Mouse (Mus musculus) lung, embryonic 16.5 days (tissue): ENCODE measurements around the gene Itpr1. TPM values are rescaled to one million over a fixed set of nuclear protein-coding genes. Genes with fewer than 3 reads are reported as not detected.

Experiments used
- ATAC-seq: fragments of 200-750 bp; cut with Nextera tagmentation; 2 replicates; pipeline ENCODE4 v1.8.0; 2017; ENCODE audit warnings: low read depth, mild to moderate bottlenecking, moderate library complexity
- H3K27ac ChIP-seq: fragments of 300-500 bp; sonication (generic); 2 replicates; pipeline ENCODE4 v1.5.1; 2014; ENCODE audit warnings: mild to moderate bottlenecking, control low read depth, low read length
- H3K27me3 ChIP-seq: fragments of 300-500 bp; sonication (generic); 2 replicates; pipeline ENCODE4 v1.6.1; 2014; ENCODE audit warnings: low read depth, low read length, mixed read lengths; ENCODE audit not compliant: control insufficient read depth, insufficient read depth
- H3K36me3 ChIP-seq: fragments of 300-500 bp; sonication (generic); 2 replicates; pipeline ENCODE4 v1.6.1; 2014; ENCODE audit warnings: low read length; ENCODE audit not compliant: control insufficient read depth, insufficient read depth
- H3K4me1 ChIP-seq: fragments of 300-500 bp; sonication (generic); replicated peaks from 2 replicates; pipeline ENCODE4 v1.6.1; 2014; ENCODE audit warnings: low read length, mixed read lengths; ENCODE audit not compliant: control insufficient read depth, insufficient read depth
- H3K4me2 ChIP-seq: fragments of 300-500 bp; sonication (generic); 2 replicates; pipeline ENCODE4 v1.6.1; 2014; ENCODE audit warnings: low read depth, low read length, control low read depth
- H3K4me3 ChIP-seq: fragments of 300-500 bp; sonication (generic); 2 replicates; pipeline ENCODE4 v1.5.1; 2014; ENCODE audit warnings: mild to moderate bottlenecking, low read length, control low read depth
- H3K9ac ChIP-seq: fragments of 300-500 bp; sonication (generic); 2 replicates; pipeline ENCODE4 v1.6.1; 2014; ENCODE audit warnings: low read length, control low read depth
- H3K9me3 ChIP-seq: fragments of 300-500 bp; sonication (generic); 2 replicates; pipeline ENCODE4 v1.6.1; 2016; ENCODE audit warnings: low read length; ENCODE audit not compliant: control insufficient read depth
- WGBS: fragments of 180-500 bp; shearing (Covaris S2); extraction: QIAGEN DNeasy Blood & Tissue Kit; methylation state at CpG from one replicate; pipeline ENCODE4 v1.1.7; 2014; 5-methylcytosine and 5-hydroxymethylcytosine counted together
- polyA plus RNA-seq: library from polyadenylated mRNA; unstranded; fragments of >200 nt; fragmentation: Nextera tagmentation; extraction: Ambion mirVana; gene quantifications from 2 replicates; pipeline ENCODE4 v1.2.1, GENCODE M21; 2015

Itpr1 gene
- polyA plus RNA-seq, 1 experiment from 2014 or later: 13.0 TPM

DNA sequence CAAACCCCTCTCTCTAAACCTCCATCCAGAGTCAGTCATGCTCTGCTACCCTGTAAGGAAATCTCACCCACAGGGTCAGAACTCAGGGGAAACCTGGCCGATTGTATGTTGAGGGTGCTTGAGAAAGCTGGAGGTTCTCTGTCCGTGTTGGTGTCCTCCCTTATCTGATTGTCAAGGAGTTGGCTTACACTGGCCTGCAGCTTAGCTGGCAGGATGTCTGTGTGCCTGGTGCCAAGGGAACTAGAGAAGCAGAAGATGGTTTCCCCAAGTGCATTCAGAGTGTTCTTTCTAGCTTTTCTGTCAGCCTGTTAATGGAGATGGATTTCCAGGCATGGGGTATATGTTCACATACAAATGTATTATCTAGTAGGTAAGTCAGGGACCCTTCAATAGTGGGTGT, 296.4 kb downstream of the Itpr1 start:
- Histone ChIP-seq H3K9ac (no peak overlapping the region), H3K4me3 (no peak overlapping the region), H3K27ac (no peak overlapping the region), H3K4me2 (no peak overlapping the region), H3K27me3 (no peaks in the 10 kb centered on the region), H3K4me1 (peaks cover 24% of the 10 kb centered on the region), H3K9me3 (no peaks in the 10 kb centered on the region), H3K36me3 (no peaks in the 10 kb centered on the region)
- WGBS: 46% methylated on average over 2 of the region's 2 CpGs
- no peak for ATAC-seq

DNA sequence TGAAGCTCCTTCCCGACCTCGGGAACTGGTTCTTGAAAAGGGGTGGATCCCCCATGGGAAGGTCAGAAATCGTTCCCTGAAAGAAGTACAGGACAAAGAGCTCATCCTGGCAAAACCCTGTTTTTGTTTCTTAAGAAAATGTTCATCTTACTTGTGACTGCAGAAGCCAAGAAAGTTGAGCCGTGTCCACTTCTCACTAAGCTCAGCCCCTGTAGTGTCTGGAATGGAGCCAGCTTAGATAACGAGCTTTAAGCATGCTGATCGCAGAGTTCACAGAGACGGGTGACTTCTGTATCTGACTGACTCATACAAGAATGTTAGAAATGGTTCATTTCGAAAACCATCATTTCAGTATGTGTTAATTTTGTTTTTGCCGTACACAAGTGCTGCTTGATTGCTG, 297.2 kb downstream of the Itpr1 start:
- no peak overlapping the region for H3K4me3 ChIP-seq
- ATAC-seq: peak; percentile 70; the same call in 1 of the 2 replicates
- no peaks in the 10 kb centered on the region for H3K9me3 ChIP-seq
- H3K36me3 ChIP-seq: no peaks in the 10 kb centered on the region
- H3K27me3 ChIP-seq: no peaks in the 10 kb centered on the region
- no peak overlapping the region for H3K9ac ChIP-seq
- 29% methylated on average over 9 of the region's 9 CpGs for WGBS
- H3K4me1 ChIP-seq: peaks cover 21% of the 10 kb centered on the region
- H3K27ac ChIP-seq: no peak overlapping the region
- no peak overlapping the region for H3K4me2 ChIP-seq

DNA sequence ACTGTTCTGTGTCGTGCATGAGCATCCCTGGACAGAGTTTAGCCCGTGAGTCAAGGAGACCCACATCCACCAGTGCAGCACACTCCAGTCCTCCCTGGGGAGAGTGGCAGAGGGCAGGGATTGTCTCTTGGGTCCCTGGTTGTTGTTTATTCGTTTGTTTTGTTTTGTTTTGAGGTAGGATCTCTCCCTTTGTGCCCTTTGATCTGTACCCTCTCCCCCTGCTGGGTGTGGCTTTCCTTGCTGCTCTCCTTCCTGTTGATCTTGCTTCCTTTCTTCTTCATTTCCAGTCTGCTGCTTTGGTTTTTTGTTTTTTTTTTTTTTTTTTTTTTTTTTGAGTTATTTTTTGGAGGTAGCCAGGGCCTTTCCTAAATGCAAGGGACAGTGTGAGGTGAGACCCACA, 299.2 kb downstream of the Itpr1 start:
- peaks cover 27% of the 10 kb centered on the region for H3K4me1 ChIP-seq
- H3K27ac ChIP-seq: no peak overlapping the region
- 0 out of 2 replicates have a peak, but pooled peaks cover 2% of the 10 kb centered on the region for H3K36me3 ChIP-seq
- H3K4me3 ChIP-seq: no peak overlapping the region
- H3K9ac ChIP-seq: no peak overlapping the region
- no peaks in the 10 kb centered on the region for H3K27me3 ChIP-seq
- no peaks in the 10 kb centered on the region for H3K9me3 ChIP-seq
- 43% methylated on average over 3 of the region's 3 CpGs for WGBS
- no peak for ATAC-seq
- H3K4me2 ChIP-seq: no peak overlapping the region

DNA sequence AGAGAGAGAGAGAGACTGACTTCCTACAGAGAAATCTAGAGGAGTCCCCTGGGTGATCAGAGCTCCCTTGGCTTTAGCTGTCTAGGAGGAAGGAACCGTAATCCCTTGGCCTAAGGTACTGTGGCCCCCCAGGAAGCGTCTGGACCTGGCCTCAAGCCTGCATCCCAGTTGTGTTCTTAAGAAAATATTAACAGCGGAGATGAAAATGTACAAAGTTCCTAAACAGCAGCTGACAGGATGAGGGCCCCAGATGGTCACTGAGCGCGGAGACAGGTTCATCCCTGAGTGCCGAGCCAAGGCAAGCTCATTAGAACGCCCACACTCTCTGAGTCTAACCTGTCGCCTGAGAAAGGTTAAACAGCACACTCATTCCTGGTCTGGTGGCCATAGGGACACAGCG, 300.1 kb downstream of the Itpr1 start:
- H3K27ac ChIP-seq: no peak overlapping the region
- ATAC-seq: no peak
- H3K4me1 ChIP-seq: peaks cover 33% of the 10 kb centered on the region
- WGBS: 75% methylated on average over 9 of the region's 9 CpGs
- no peak overlapping the region for H3K9ac ChIP-seq
- H3K9me3 ChIP-seq: no peaks in the 10 kb centered on the region
- H3K36me3 ChIP-seq: 0 out of 2 replicates have a peak, but pooled peaks cover 2% of the 10 kb centered on the region
- H3K4me3 ChIP-seq: no peak overlapping the region
- no peak overlapping the region for H3K4me2 ChIP-seq
- H3K27me3 ChIP-seq: no peaks in the 10 kb centered on the region

DNA sequence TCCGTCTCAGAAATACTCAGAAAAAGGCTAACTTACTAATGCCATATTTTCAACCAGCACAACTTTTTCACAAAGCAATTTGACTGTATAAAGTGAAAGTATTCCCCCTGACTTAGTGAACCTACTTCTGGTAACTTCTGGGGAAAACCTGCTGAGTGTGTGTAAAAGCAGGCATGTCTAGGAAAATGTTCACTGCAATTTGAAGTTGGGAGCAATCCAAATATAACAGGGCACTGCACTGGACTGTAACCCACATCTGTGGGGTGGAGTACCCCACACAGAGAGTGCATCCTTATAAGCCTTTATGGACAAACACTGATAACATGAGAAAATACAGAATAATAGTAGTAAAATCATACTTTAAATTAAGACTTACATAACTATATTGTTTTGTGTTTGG, 303.4 kb downstream of the Itpr1 start:
- Histone ChIP-seq H3K27me3 (no peaks in the 10 kb centered on the region), H3K4me3 (no peak overlapping the region), H3K27ac (no peak overlapping the region), H3K4me2 (no peak overlapping the region), H3K9me3 (no peaks in the 10 kb centered on the region), H3K4me1 (peaks cover 18% of the 10 kb centered on the region), H3K36me3 (peaks cover 9% of the 10 kb centered on the region; the same call in 1 of the 2 replicates), H3K9ac (no peak overlapping the region)
- no peak for ATAC-seq
- WGBS: 90% methylated on average over 1 of the region's 1 CpGs

DNA sequence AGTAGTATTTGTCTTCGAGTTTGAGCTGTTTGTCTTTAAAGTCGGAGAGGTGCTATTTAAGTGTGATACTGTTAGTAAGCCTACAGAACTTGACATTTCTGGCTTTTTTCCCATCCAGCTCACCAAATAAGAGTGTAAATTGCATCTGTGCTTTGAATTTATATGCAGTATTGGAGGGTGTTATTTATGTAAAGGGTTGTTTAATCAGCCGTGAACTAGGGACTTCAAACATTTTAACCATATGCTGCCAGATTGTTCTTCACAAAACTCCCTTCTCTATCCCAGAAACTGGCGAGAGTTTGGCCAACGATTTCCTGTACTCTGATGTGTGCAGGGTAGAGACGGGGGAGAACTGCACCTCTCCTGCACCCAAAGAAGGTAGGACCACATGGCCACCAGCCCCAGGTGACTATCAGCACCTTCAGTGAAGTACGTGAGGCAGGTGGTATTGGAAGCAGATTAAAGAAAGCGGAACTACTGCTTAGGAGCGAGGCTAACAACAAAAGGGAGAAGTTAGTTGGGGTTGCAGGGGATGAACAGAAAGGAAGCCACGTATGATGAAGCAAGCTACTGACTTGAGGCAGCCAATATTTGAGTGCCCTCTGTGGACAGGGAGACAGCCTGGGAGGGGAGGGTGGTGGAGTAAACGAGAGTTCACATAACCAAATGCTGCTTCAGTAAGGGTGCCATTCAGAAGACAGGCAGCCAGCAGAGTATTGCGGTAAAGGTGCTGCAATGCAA, 304.5 kb downstream of the Itpr1 start:
- Histone ChIP-seq H3K27me3 (no peaks in the 10 kb centered on the region), H3K4me3 (no peak overlapping the region), H3K9ac (no peak overlapping the region), H3K4me2 (no peak overlapping the region), H3K36me3 (peaks cover 9% of the 10 kb centered on the region; the same call in 1 of the 2 replicates), H3K4me1 (peaks cover 18% of the 10 kb centered on the region), H3K9me3 (no peaks in the 10 kb centered on the region), H3K27ac (peak overlapping the region; percentile 35; the same call in 1 of the 2 replicates)
- 45% methylated on average over 12 of the region's 12 CpGs for WGBS
- ATAC-seq: peak; percentile 44; the same call in 1 of the 2 replicates

DNA sequence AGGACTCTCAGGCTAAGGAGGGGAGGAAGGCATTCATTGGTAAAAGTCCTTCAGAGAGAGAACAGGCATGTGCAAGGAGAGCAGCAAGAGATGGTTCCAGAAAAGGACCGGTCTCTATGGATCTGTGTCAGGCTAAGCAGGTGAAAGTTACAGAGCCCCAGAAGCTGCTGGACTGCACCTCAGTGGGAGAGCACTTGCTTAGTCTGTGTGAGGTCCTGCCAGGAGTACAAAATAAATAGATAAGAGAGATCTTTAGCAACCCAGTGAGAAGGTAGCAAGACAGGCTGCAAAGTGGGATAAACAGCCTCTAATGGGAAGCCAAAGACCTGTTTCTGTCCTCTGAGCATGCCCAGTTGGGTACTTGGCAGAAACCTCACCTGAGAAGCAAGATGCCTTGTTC, 305.1 kb downstream of the Itpr1 start:
- H3K4me2 ChIP-seq: no peak overlapping the region
- peak; percentile 25; the same call in 1 of the 2 replicates for ATAC-seq
- no peaks in the 10 kb centered on the region for H3K9me3 ChIP-seq
- 0 out of 2 replicates have a peak overlapping the region, but pooled peaks have one; percentile 28 for H3K27ac ChIP-seq
- no peak overlapping the region for H3K4me3 ChIP-seq
- H3K9ac ChIP-seq: no peak overlapping the region
- H3K36me3 ChIP-seq: peaks cover 11% of the 10 kb centered on the region; the same call in 1 of the 2 replicates
- no peaks in the 10 kb centered on the region for H3K27me3 ChIP-seq
- peaks cover 18% of the 10 kb centered on the region for H3K4me1 ChIP-seq
- WGBS: 63% methylated on average over 1 of the region's 1 CpGs

DNA sequence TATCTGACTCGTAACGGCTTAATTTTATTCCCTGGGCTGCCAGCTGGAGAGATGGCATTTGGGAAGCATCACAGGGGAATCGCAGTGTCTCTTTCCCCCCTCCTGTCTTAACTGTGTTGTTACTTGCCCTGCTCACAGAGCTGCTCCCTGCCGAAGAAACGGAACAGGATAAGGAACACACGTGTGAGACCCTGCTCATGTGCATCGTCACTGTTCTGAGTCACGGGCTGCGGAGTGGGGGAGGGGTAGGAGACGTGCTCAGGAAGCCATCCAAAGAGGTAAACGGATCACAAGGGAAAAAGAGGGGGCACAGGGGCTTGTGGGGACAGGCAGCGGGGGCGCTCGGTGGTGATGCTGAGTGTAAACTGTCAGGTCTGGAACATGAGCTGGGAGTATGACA, 305.7 kb downstream of the Itpr1 start:
- Histone ChIP-seq H3K4me2 (no peak overlapping the region), H3K27ac (no peak overlapping the region), H3K27me3 (no peaks in the 10 kb centered on the region), H3K36me3 (peaks cover 14% of the 10 kb centered on the region; the same call in 1 of the 2 replicates), H3K4me1 (peaks cover 15% of the 10 kb centered on the region), H3K4me3 (no peak overlapping the region), H3K9me3 (no peaks in the 10 kb centered on the region), H3K9ac (no peak overlapping the region)
- ATAC-seq: no peak
- WGBS: 51% methylated on average over 14 of the region's 14 CpGs

DNA sequence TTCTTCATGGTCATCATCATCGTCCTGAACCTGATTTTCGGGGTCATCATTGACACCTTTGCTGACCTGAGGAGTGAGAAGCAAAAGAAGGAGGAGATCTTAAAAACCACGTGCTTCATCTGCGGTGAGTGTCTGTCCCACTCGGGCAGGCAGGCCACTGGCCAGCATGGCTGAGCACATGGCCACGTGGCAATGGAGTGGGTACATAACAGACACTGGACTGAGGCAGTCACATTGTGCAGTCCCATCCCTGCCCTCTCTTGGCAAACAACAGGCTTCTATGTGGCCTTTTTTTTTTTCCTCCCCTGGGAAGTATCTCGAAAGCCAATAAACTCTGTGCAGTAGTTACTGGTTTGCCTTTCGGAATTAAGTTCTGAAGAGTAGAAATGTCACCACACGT, 306.4 kb downstream of the Itpr1 start:
- WGBS: 81% methylated on average over 9 of the region's 9 CpGs

More for the DNA sequence above, 306.4 kb downstream of the Itpr1 start:
- ATAC-seq: no peak
- peaks cover 15% of the 10 kb centered on the region; the same call in 1 of the 2 replicates for H3K36me3 ChIP-seq
- H3K9ac ChIP-seq: no peak overlapping the region
- no peaks in the 10 kb centered on the region for H3K9me3 ChIP-seq
- H3K4me3 ChIP-seq: no peak overlapping the region
- H3K27ac ChIP-seq: no peak overlapping the region
- no peaks in the 10 kb centered on the region for H3K27me3 ChIP-seq
- H3K4me2 ChIP-seq: no peak overlapping the region
- peaks cover 15% of the 10 kb centered on the region for H3K4me1 ChIP-seq
